Mouse (Mus musculus): ENCODE data around the gene Chst11. TPM values are rescaled to one million over a fixed set of nuclear protein-coding genes. Genes with fewer than 3 reads are reported as not detected.

Gene Chst11
- total and polyA plus RNA-seq, 3 experiments = 3.1 to 10.6 TPM; not detected in 1

- H3K27me3 ChIP-seq (ENCODE audit: control insufficient read depth in 1 of 2, insufficient read depth in 2 of 2, low read length in 2 of 2) = peaks cover 0 to 2% of the 10 kb centered on the region in 2 experiments; a peak in 1 of 4 replicates
- H3K9ac ChIP-seq (ENCODE audit: control insufficient read depth, low read depth, low read length, poor library complexity, severe bottlenecking) = no peak overlapping the region
- DNase-seq (ENCODE audit: low read depth, low spot score) = no peak
- peaks cover 2 to 3% of the 10 kb centered on the region in 2 experiments; a peak in 1 of 4 replicates for H3K4me1 ChIP-seq (ENCODE audit: control insufficient read depth in 1 of 2, insufficient read depth in 2 of 2, low read length in 2 of 2)
- H3K79me2 ChIP-seq (ENCODE audit: control insufficient read depth, insufficient read depth, low read length, poor library complexity) = peaks cover 6% of the 10 kb centered on the region
- no peak overlapping the region for H3K27ac ChIP-seq (ENCODE audit: control insufficient read depth, low read depth, low read length)
- no peak overlapping the region for H3K4me3 ChIP-seq (ENCODE audit: control insufficient read depth in 1 of 2, insufficient read depth in 1 of 2, low read depth in 2 of 2, low read length in 2 of 2)
- H3K9me3 ChIP-seq (replicated peaks; ENCODE audit: insufficient read depth, low read length) = no peaks in the 10 kb centered on the region
- peaks cover 0 to 3% of the 10 kb centered on the region in 2 experiments; a peak in 1 of 4 replicates for H3K36me3 ChIP-seq (ENCODE audit: control insufficient read depth in 1 of 2, insufficient read depth in 2 of 2, low read length in 2 of 2)
- TF ChIP-seq ELF1 (IDR thresholded peaks at IDR 0.05; ENCODE audit: low read depth, low read length) (no peak), POLR2AphosphoS5 (IDR thresholded peaks at IDR 0.05; ENCODE audit: borderline replicate concordance, low read depth, low read length) (no peak), ZNF384 (IDR thresholded peaks at IDR 0.05; ENCODE audit: low read depth, low read length) (no peak), HCFC1 (IDR thresholded peaks at IDR 0.05; ENCODE audit: low read depth, low read length) (no peak), GATA1 (IDR thresholded peaks at IDR 0.05; ENCODE audit: low read depth, low read length) (no peak), GABPA (IDR thresholded peaks at IDR 0.05; ENCODE audit: low read depth, low read length) (no peak), MEF2A (IDR thresholded peaks at IDR 0.05; ENCODE audit: extremely low read depth, insufficient replicate concordance, low read depth, low read length, poor library complexity, severe bottlenecking) (no peak), JUND (IDR thresholded peaks at IDR 0.05; ENCODE audit: low read depth, low read length) (no peak), USF1 (IDR thresholded peaks at IDR 0.05; ENCODE audit: low read depth, low read length) (no peak), BHLHE40 (IDR thresholded peaks at IDR 0.05; ENCODE audit: borderline replicate concordance, low read depth, low read length) (no peak), SMC3 (IDR thresholded peaks at IDR 0.05; ENCODE audit: low read depth, low read length) (no peak), E2F4 (IDR thresholded peaks at IDR 0.05; ENCODE audit: borderline replicate concordance, low read depth, low read length) (no peak), KAT2A (conservative IDR thresholded peaks at IDR 0.05; ENCODE audit: low read depth, low read length) (no peak), CTCF (IDR thresholded peaks at IDR 0.05 in 2 of 3, conservative IDR thresholded peaks at IDR 0.05 in 1 of 3; ENCODE audit: control insufficient read depth in 1 of 3, insufficient read depth in 1 of 3, low read depth in 2 of 3, low read length in 3 of 3, poor library complexity in 1 of 3, severe bottlenecking in 1 of 3) (no peak), POLR2A (IDR thresholded peaks at IDR 0.05; ENCODE audit: control insufficient read depth in 1 of 2, insufficient read depth in 1 of 2, low read depth in 1 of 2, low read length in 2 of 2, poor library complexity in 1 of 2) (no peak)
Observed at GRCm38 (mm10) chr10:82982286-82982685, 3.0 kb upstream of the Chst11 start.

DNA sequence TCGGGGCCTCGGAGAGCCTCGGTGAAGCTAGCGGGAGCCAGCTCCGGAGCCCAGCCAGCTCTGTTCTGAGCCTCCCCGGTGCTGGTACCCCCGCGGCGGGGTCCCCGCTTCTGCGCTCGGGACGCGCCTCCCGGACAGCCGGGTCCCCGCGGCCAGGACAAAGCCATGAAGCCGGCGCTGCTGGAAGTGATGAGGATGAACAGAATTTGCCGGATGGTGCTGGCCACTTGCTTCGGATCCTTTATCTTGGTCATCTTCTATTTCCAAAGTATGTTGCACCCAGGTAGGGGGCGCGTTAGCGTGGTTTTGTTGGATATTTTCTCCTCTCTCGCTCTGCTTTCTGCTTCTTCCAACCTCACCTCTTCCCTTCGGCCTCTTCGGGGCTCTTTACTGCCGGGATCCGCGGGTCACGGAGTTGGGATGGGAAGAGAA is 418 bp downstream of the Chst11 start:
- DNase-seq (ENCODE audit: low read depth, low spot score) = peak; percentile 64
- TF ChIP-seq TBP (IDR thresholded peaks at IDR 0.05; ENCODE audit: low read depth, low read length) (0 out of 2 replicates have a peak, but pooled peaks have one; percentile 24), CTCF (IDR thresholded peaks at IDR 0.05 in 2 of 3, conservative IDR thresholded peaks at IDR 0.05 in 1 of 3; ENCODE audit: control insufficient read depth in 1 of 3, insufficient read depth in 1 of 3, low read depth in 2 of 3, low read length in 3 of 3, poor library complexity in 1 of 3, severe bottlenecking in 1 of 3) (peak; percentile 8 to 38 (median 9); a peak in 3 of 6 replicates), MAX (IDR thresholded peaks at IDR 0.05; ENCODE audit: low read length) (no peak), ZNF384 (IDR thresholded peaks at IDR 0.05; ENCODE audit: low read depth, low read length) (no peak), CHD1 (IDR thresholded peaks at IDR 0.05; ENCODE audit: low read depth, low read length) (0 out of 2 replicates have a peak, but pooled peaks have one; percentile 14), ZC3H11A (IDR thresholded peaks at IDR 0.05; ENCODE audit: low read depth, low read length) (no peak), BHLHE40 (IDR thresholded peaks at IDR 0.05; ENCODE audit: borderline replicate concordance, low read depth, low read length) (no peak), GATA1 (IDR thresholded peaks at IDR 0.05; ENCODE audit: low read depth, low read length) (peak; percentile 26; the same call in 1 of the 2 replicates), TCF12 (IDR thresholded peaks at IDR 0.05; ENCODE audit: low read depth, low read length) (no peak), POLR2A (IDR thresholded peaks at IDR 0.05; ENCODE audit: control insufficient read depth in 1 of 2, insufficient read depth in 1 of 2, low read depth in 1 of 2, low read length in 2 of 2, poor library complexity in 1 of 2) (peak in 1 of 2 experiments; percentile 10; a peak in 1 of 4 replicates), UBTF (IDR thresholded peaks at IDR 0.05; ENCODE audit: borderline replicate concordance, insufficient read depth, low read depth, low read length) (no peak; the same call in 1 of the 2 replicates)
- H3K79me2 ChIP-seq (ENCODE audit: control insufficient read depth, insufficient read depth, low read length, poor library complexity) = peaks cover 10% of the 10 kb centered on the region
- peaks cover 0 to 9% of the 10 kb centered on the region in 2 experiments; a peak in 1 of 4 replicates for H3K36me3 ChIP-seq (ENCODE audit: control insufficient read depth in 1 of 2, insufficient read depth in 2 of 2, low read length in 2 of 2)
- H3K9me3 ChIP-seq (replicated peaks; ENCODE audit: insufficient read depth, low read length) = no peaks in the 10 kb centered on the region
- H3K27ac ChIP-seq (ENCODE audit: control insufficient read depth, low read depth, low read length) = peak overlapping the region; percentile 21; the same call in 1 of the 2 replicates
- peak overlapping the region; percentile 51 to 66 for H3K4me3 ChIP-seq (ENCODE audit: control insufficient read depth in 1 of 2, insufficient read depth in 1 of 2, low read depth in 2 of 2, low read length in 2 of 2)
- H3K9ac ChIP-seq (ENCODE audit: control insufficient read depth, low read depth, low read length, poor library complexity, severe bottlenecking) = peak overlapping the region; percentile 70
- H3K4me1 ChIP-seq (ENCODE audit: control insufficient read depth in 1 of 2, insufficient read depth in 2 of 2, low read length in 2 of 2) = peaks cover 2 to 6% of the 10 kb centered on the region in 2 experiments; a peak in 3 of 4 replicates
- peaks cover 0 to 2% of the 10 kb centered on the region in 2 experiments; a peak in 1 of 4 replicates for H3K27me3 ChIP-seq (ENCODE audit: control insufficient read depth in 1 of 2, insufficient read depth in 2 of 2, low read length in 2 of 2)
